Mouse (Mus musculus): ENCODE data around the gene Egfr. TPM values are rescaled to one million over a fixed set of nuclear protein-coding genes. Genes with fewer than 3 reads are reported as not detected.

Egfr gene
- polyA plus RNA-seq, 1 experiment from 2014 or later, result 2.1 TPM

DNA sequence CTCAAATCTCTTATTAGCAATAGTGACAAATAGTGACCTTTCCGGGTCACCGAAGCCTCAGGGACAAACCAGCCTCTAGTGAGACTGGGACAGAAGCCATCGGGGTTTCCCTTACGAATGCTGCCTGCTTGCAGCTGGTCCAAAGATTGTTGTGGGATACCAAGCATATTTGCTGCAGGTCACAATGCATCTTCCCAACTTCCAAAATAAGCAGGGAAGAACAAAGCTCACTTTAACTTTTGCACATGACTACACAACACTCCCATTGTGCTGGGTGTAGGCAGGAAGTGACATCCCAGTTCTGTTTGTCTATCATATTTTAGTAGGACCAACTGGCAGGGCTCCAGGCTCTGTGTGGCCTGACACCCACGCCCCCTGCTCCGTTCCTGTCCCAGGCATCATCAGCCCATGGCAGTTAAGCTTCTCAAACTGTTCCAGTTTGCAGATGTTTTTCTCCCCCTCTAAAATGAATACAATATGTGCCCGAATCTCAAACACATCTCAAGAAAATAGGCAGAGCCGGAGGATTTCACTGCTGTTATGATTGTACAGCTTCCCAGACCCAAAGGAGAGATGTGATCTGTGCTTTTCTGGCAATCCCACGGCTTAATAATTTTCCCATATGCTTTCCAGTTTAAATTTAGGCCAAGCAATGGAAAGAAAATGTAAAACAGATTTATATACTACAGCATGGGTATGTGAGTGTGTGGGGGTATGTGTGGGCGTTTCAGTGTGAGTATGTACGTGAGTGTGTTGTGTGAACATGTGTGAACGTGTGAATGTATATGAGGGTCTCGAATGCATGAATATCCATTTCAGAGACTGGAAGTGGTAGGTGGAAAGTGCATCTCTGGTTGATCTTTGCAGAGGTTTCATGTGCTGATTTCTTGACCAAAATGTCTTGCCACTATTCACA lies 143.7 kb downstream of the Egfr start:
- ATAC-seq, result no peak
- H3K27ac ChIP-seq (ENCODE audit: low read depth, low read length), result no peak overlapping the region
- no peaks in the 10 kb centered on the region for H3K9me3 ChIP-seq (replicated peaks; ENCODE audit: control insufficient read depth, low read length)
- DNase-seq (ENCODE audit: low spot score), result no peak
- no peaks in the 10 kb centered on the region for H3K4me1 ChIP-seq (ENCODE audit: control insufficient read depth, insufficient read depth, low read length)
- no peak overlapping the region for H3K4me3 ChIP-seq (ENCODE audit: low read depth, low read length)
- 83% methylated on average over 13 of the region's 13 CpGs for WGBS
- H3K9ac ChIP-seq (ENCODE audit: low read length), result no peak overlapping the region
- H3K27me3 ChIP-seq (replicated peaks; ENCODE audit: control insufficient read depth, insufficient read depth, low read length), result no peaks in the 10 kb centered on the region
- no peak overlapping the region for H3K4me2 ChIP-seq (ENCODE audit: low read length)
- no peaks in the 10 kb centered on the region for H3K36me3 ChIP-seq (ENCODE audit: control insufficient read depth, insufficient read depth, low read length)

DNA sequence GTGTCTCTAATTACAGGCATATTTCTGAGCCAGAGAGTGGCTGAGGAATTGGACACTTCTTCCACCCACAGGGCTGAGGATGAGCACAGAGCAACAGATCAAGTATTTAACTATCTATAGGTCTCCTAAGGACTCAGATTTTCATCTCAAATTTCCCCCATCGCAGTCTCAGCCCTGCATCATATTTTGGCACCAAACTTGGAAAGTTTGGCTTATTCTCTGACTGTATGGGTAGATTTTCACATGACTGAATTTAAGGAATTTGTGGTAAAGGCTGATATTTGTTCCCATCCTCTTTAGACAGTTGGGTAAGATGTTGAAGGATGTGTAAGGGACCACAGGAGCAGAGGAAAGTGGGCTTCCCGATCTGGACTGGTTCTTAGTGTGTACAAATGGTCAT lies 145.7 kb downstream of the Egfr start:
- no peak overlapping the region for H3K9ac ChIP-seq (ENCODE audit: low read length)
- 92% methylated on average over 2 of the region's 2 CpGs for WGBS
- no peak overlapping the region for H3K4me2 ChIP-seq (ENCODE audit: low read length)

DNA sequence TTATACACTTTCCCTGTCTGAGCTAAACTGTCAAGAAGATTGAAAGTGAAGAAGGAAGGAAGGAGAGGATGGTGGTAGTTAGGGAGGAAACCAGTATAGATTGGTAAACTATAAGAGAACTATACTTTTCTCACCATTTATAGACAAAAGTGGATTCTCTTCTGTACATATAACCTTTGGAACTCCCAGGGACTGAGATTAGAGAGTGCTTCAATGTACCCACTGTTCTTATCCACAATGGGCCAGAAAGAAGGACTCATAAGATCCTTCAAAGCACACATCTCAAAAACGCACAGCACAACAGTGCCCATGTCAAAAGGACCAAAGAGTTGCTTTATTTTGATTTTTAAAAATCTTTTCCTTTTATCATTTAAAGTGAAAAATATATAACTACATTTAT lies 148.2 kb downstream of the Egfr start:
- Histone ChIP-seq H3K4me2 (ENCODE audit: low read length) (no peak overlapping the region), H3K4me3 (ENCODE audit: low read depth, low read length) (no peak overlapping the region), H3K36me3 (ENCODE audit: control insufficient read depth, insufficient read depth, low read length) (no peaks in the 10 kb centered on the region), H3K27me3 (replicated peaks; ENCODE audit: control insufficient read depth, insufficient read depth, low read length) (no peaks in the 10 kb centered on the region), H3K27ac (ENCODE audit: low read depth, low read length) (no peak overlapping the region), H3K9me3 (replicated peaks; ENCODE audit: control insufficient read depth, low read length) (no peaks in the 10 kb centered on the region), H3K4me1 (ENCODE audit: control insufficient read depth, insufficient read depth, low read length) (no peaks in the 10 kb centered on the region), H3K9ac (ENCODE audit: low read length) (no peak overlapping the region)
- DNase-seq (ENCODE audit: low spot score) (no peak), ATAC-seq (no peak)
- 77% methylated on average over 1 of the region's 1 CpGs for WGBS

More for the DNA sequence above, 145.7 kb downstream of the Egfr start:
- H3K27ac ChIP-seq (ENCODE audit: low read depth, low read length), result no peak overlapping the region
- H3K4me1 ChIP-seq (ENCODE audit: control insufficient read depth, insufficient read depth, low read length), result no peaks in the 10 kb centered on the region
- no peaks in the 10 kb centered on the region for H3K27me3 ChIP-seq (replicated peaks; ENCODE audit: control insufficient read depth, insufficient read depth, low read length)
- H3K36me3 ChIP-seq (ENCODE audit: control insufficient read depth, insufficient read depth, low read length), result no peaks in the 10 kb centered on the region
- H3K9me3 ChIP-seq (replicated peaks; ENCODE audit: control insufficient read depth, low read length), result no peaks in the 10 kb centered on the region
- no peak overlapping the region for H3K4me3 ChIP-seq (ENCODE audit: low read depth, low read length)
- ATAC-seq (no peak), DNase-seq (ENCODE audit: low spot score) (no peak)

DNA sequence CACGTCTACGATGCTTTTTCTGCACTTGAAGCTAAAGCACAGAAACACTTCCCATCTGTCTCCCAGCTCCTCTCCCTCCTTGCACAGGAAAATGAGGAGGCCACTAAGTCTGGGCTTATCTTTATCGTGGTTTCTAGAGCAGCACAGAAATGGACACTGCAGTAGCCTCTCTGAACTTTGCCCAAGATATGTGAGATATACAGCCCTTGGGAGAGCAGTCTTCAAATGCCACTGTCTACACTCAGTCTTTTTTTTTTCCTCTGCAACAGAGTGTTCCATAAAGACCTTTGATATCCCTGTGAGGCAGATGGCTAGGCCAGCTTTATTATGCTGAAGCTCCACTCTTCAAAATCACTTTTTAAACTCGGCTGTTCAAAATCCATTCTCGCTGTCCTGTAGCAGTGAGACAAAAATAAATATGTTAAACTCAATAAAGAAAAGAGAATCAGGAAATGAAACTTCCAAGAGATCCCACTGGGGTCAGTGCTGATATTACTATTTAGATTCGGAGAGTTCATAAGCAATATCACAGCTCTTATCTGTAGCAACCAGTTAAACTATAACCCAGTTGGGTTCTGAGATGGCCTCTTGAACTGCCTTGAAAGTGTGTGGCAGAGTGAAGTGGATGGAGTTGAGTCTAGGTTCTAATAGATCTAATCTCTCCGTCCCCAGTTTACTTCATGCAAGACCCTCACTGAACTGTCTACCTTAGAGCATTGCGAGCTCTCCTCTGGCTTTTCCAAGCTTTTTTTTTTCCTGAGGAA lies 148.8 kb downstream of the Egfr start:
- DNase-seq (ENCODE audit: low spot score) (no peak), ATAC-seq (no peak)
- Histone ChIP-seq H3K4me2 (ENCODE audit: low read length) (no peak overlapping the region), H3K9me3 (replicated peaks; ENCODE audit: control insufficient read depth, low read length) (no peaks in the 10 kb centered on the region), H3K9ac (ENCODE audit: low read length) (no peak overlapping the region), H3K27me3 (replicated peaks; ENCODE audit: control insufficient read depth, insufficient read depth, low read length) (no peaks in the 10 kb centered on the region), H3K4me1 (ENCODE audit: control insufficient read depth, insufficient read depth, low read length) (no peaks in the 10 kb centered on the region), H3K27ac (ENCODE audit: low read depth, low read length) (no peak overlapping the region), H3K36me3 (ENCODE audit: control insufficient read depth, insufficient read depth, low read length) (no peaks in the 10 kb centered on the region), H3K4me3 (ENCODE audit: low read depth, low read length) (no peak overlapping the region)
- WGBS, result 90% methylated on average over 8 of the region's 8 CpGs

DNA sequence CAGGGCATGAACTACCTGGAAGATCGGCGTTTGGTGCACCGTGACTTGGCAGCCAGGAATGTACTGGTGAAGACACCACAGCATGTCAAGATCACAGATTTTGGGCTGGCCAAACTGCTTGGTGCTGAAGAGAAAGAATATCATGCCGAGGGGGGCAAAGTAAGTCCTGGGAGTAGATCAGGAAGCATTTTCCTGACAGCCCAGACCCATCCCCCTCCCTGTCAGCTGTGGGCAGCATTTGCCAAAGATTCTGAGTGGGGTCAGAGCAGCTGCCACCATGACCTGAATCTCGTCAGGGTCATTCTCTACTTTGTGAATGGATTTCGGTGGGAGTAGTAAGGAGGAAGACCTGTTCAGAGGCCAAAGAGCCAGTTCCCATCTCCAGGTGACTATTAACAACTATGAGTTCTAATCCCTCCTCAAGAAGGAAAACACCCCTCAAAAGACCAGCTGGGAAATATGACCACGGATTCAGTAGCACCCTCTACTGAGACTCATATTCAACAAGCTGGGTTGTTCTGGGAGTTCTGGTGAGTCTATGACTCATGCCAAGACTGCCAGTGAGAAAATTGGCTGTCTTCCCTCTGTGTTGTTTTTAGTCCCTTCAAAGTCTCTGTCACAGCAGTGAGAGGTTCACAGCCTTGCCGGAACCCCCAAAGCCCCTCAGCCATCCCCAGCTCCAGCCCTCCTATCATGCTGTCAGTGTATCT lies 152.5 kb downstream of the Egfr start:
- WGBS, result 85% methylated on average over 8 of the region's 8 CpGs
- Histone ChIP-seq H3K9me3 (replicated peaks; ENCODE audit: control insufficient read depth, low read length) (no peaks in the 10 kb centered on the region), H3K4me3 (ENCODE audit: low read depth, low read length) (no peak overlapping the region), H3K36me3 (ENCODE audit: control insufficient read depth, insufficient read depth, low read length) (no peaks in the 10 kb centered on the region), H3K27me3 (replicated peaks; ENCODE audit: control insufficient read depth, insufficient read depth, low read length) (no peaks in the 10 kb centered on the region), H3K27ac (ENCODE audit: low read depth, low read length) (no peak overlapping the region), H3K9ac (ENCODE audit: low read length) (no peak overlapping the region), H3K4me2 (ENCODE audit: low read length) (no peak overlapping the region), H3K4me1 (ENCODE audit: control insufficient read depth, insufficient read depth, low read length) (no peaks in the 10 kb centered on the region)
- ATAC-seq (no peak), DNase-seq (ENCODE audit: low spot score) (no peak)

- H3K9me3 ChIP-seq (replicated peaks; ENCODE audit: control insufficient read depth, low read length), result no peaks in the 10 kb centered on the region
- H3K9ac ChIP-seq (ENCODE audit: low read length), result no peak overlapping the region
- 81% methylated on average over 3 of the region's 3 CpGs for WGBS
- no peaks in the 10 kb centered on the region for H3K27me3 ChIP-seq (replicated peaks; ENCODE audit: control insufficient read depth, insufficient read depth, low read length)
- no peak overlapping the region for H3K4me2 ChIP-seq (ENCODE audit: low read length)
- H3K4me1 ChIP-seq (ENCODE audit: control insufficient read depth, insufficient read depth, low read length), result no peaks in the 10 kb centered on the region
- DNase-seq (ENCODE audit: low spot score), result no peak
- H3K27ac ChIP-seq (ENCODE audit: low read depth, low read length), result no peak overlapping the region
- no peak overlapping the region for H3K4me3 ChIP-seq (ENCODE audit: low read depth, low read length)
- no peak for ATAC-seq
- no peaks in the 10 kb centered on the region for H3K36me3 ChIP-seq (ENCODE audit: control insufficient read depth, insufficient read depth, low read length)
Measured at GRCm38 (mm10) chr11:16905012-16905332, 153.0 kb downstream of the Egfr start.

- WGBS, result 98% methylated on average over 2 of the region's 2 CpGs
- Histone ChIP-seq H3K27me3 (replicated peaks; ENCODE audit: control insufficient read depth, insufficient read depth, low read length) (no peaks in the 10 kb centered on the region), H3K4me2 (ENCODE audit: low read length) (no peak overlapping the region), H3K27ac (ENCODE audit: low read depth, low read length) (no peak overlapping the region), H3K4me1 (ENCODE audit: control insufficient read depth, insufficient read depth, low read length) (no peaks in the 10 kb centered on the region), H3K9ac (ENCODE audit: low read length) (no peak overlapping the region), H3K36me3 (ENCODE audit: control insufficient read depth, insufficient read depth, low read length) (no peaks in the 10 kb centered on the region), H3K4me3 (ENCODE audit: low read depth, low read length) (no peak overlapping the region), H3K9me3 (replicated peaks; ENCODE audit: control insufficient read depth, low read length) (no peaks in the 10 kb centered on the region)
- no peak for ATAC-seq
- no peak for DNase-seq (ENCODE audit: low spot score)
Measured at GRCm38 (mm10) chr11:16906530-16906929, 154.5 kb downstream of the Egfr start.

- Histone ChIP-seq H3K36me3 (ENCODE audit: control insufficient read depth, insufficient read depth, low read length) (no peaks in the 10 kb centered on the region), H3K27ac (ENCODE audit: low read depth, low read length) (no peak overlapping the region), H3K4me2 (ENCODE audit: low read length) (no peak overlapping the region), H3K4me1 (ENCODE audit: control insufficient read depth, insufficient read depth, low read length) (no peaks in the 10 kb centered on the region), H3K9ac (ENCODE audit: low read length) (no peak overlapping the region), H3K9me3 (replicated peaks; ENCODE audit: control insufficient read depth, low read length) (no peaks in the 10 kb centered on the region), H3K4me3 (ENCODE audit: low read depth, low read length) (no peak overlapping the region), H3K27me3 (replicated peaks; ENCODE audit: control insufficient read depth, insufficient read depth, low read length) (no peaks in the 10 kb centered on the region)
- ATAC-seq, result no peak
- 100% methylated on average over 1 of the region's 1 CpGs for WGBS
- DNase-seq (ENCODE audit: low spot score), result no peak
Measured at GRCm38 (mm10) chr11:16907517-16908129, 155.6 kb downstream of the Egfr start.

Measured in forebrain, embryonic 14.5 days (tissue).